Mouse (Mus musculus) embryo, embryonic 11 days (tissue): ENCODE measurements around the gene Auh.

Source experiments
- DNase-seq: peaks from one replicate; pipeline ENCODE4 v3.0.0-alpha.2; 2015

Gene Auh

GRCm38 (mm10) chr13:52875541-52876325, 53.7 kb downstream of the Auh start:
- DNase-seq: no peak

GRCm38 (mm10) chr13:52875089-52875488, 54.4 kb downstream of the Auh start:
- no peak for DNase-seq

- DNase-seq: no peak
These were observed 55.1 kb downstream of the Auh start for GRCm38 (mm10) chr13:52874338-52874737.

GRCm38 (mm10) chr13:52873923-52874322, 55.6 kb downstream of the Auh start:
- no peak for DNase-seq

GRCm38 (mm10) chr13:52866005-52866792, 63.3 kb downstream of the Auh start:
- peak; percentile 40 for DNase-seq

- no peak for DNase-seq
These were observed 66.0 kb downstream of the Auh start for GRCm38 (mm10) chr13:52863436-52863835.

- no peak for DNase-seq
These were observed 69.3 kb downstream of the Auh start for GRCm38 (mm10) chr13:52860006-52860685.

GRCm38 (mm10) chr13:52859065-52859820, 70.2 kb downstream of the Auh start:
- no peak for DNase-seq

GRCm38 (mm10) chr13:52858373-52858772, 71.1 kb downstream of the Auh start:
- DNase-seq: no peak

GRCm38 (mm10) chr13:52857781-52858180, 71.7 kb downstream of the Auh start:
- DNase-seq: no peak

GRCm38 (mm10) chr13:52853536-52853935, 75.9 kb downstream of the Auh start:
- DNase-seq: peak; percentile 23

GRCm38 (mm10) chr13:52851886-52852285, 77.6 kb downstream of the Auh start:
- no peak for DNase-seq

- no peak for DNase-seq
These were observed 79.3 kb downstream of the Auh start for GRCm38 (mm10) chr13:52850024-52850723.

GRCm38 (mm10) chr13:52849394-52849801, 80.1 kb downstream of the Auh start:
- DNase-seq: no peak

GRCm38 (mm10) chr13:52847481-52847880, 82.0 kb downstream of the Auh start:
- no peak for DNase-seq

GRCm38 (mm10) chr13:52847071-52847470, 82.4 kb downstream of the Auh start:
- no peak for DNase-seq

- no peak for DNase-seq
These were observed 83.9 kb downstream of the Auh start for GRCm38 (mm10) chr13:52845618-52846017.

GRCm38 (mm10) chr13:52843536-52844178, 85.8 kb downstream of the Auh start:
- no peak for DNase-seq

GRCm38 (mm10) chr13:52836231-52836630, 93.2 kb downstream of the Auh start:
- no peak for DNase-seq

GRCm38 (mm10) chr13:52834591-52834990, 94.9 kb downstream of the Auh start:
- DNase-seq: no peak

- DNase-seq: no peak
These were observed 95.7 kb downstream of the Auh start for GRCm38 (mm10) chr13:52833748-52834147.

GRCm38 (mm10) chr13:52833220-52833619, 96.3 kb downstream of the Auh start:
- DNase-seq: peak; percentile 36
